Mouse (Mus musculus): Measurements from ENCODE around the gene Gm20388. TPM values are rescaled to one million over a fixed set of nuclear protein-coding genes. Genes with fewer than 3 reads are reported as not detected.

Gm20388 gene
- polyA plus RNA-seq, 1 experiment from 2014 or later = not detected

DNA sequence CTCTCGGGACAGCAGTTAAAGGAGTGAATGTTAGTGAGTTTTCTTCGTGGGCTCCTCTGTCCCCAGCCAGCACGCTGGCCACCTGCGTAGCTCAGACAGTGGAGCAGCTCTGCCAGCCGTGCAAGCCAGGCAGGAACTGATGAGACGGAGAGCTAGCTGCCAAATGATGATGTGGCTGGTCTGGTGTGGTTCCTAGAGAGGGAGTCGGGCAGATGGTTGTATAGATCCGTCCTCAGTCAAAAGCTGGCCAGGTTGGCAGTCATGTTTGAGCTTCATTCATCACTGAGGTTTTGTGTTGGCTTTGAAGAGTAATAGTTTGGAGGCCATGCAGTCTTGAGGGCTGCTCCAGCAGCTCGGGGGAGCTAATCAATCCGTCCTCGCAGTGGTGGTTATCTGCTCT lies 3588.3 kb downstream of the Gm20388 start:
- Histone ChIP-seq H3K9ac (no peak overlapping the region), H3K4me3 (replicated peaks) (no peak overlapping the region), H3K9me3 (replicated peaks) (peaks cover 4% of the 10 kb centered on the region; the same call in 1 of the 2 replicates), H3K4me1 (replicated peaks) (peaks cover 7% of the 10 kb centered on the region), H3K4me2 (no peak overlapping the region), H3K27me3 (no peaks in the 10 kb centered on the region), H3K27ac (no peak overlapping the region), H3K36me3 (peaks cover 99% of the 10 kb centered on the region)
- no peak for ATAC-seq (ENCODE audit: low read depth)
- WGBS (ENCODE audit: insufficient replicate concordance) = 73% methylated on average over 11 of the region's 11 CpGs
- no peak for DNase-seq

GRCm38 (mm10) chr8:123499556-123499955 lies 3588.9 kb downstream of the Gm20388 start:
- ATAC-seq (ENCODE audit: low read depth) = no peak
- H3K36me3 ChIP-seq = peaks cover 99% of the 10 kb centered on the region
- H3K9ac ChIP-seq = no peak overlapping the region

DNA sequence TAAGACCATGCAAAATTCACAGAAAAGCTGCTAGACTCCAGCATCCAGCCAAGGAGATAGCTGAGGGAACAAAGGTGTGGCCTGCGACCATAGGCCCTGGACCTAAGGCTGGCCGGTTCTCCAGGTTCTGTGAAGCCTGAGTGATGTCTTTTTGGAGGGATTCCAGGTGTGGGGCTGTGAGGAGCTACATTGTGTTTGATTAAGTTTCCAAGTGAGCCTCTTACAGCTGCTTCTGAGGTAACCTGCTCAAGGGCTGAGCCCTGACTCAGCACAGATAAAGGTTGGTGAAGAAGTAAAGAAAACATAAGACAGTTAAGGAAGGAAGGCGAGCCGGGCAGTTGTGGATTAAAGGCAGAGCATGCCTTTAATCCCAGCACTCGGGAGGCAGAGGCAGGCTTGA lies 3591.6 kb downstream of the Gm20388 start:
- ATAC-seq (ENCODE audit: low read depth) = no peak
- peaks cover 4% of the 10 kb centered on the region; the same call in 1 of the 2 replicates for H3K9me3 ChIP-seq (replicated peaks)
- no peak overlapping the region for H3K4me3 ChIP-seq (replicated peaks)
- peaks cover 100% of the 10 kb centered on the region for H3K36me3 ChIP-seq
- H3K4me1 ChIP-seq (replicated peaks) = peaks cover 7% of the 10 kb centered on the region
- WGBS (ENCODE audit: insufficient replicate concordance) = 79% methylated on average over 5 of the region's 5 CpGs
- no peaks in the 10 kb centered on the region for H3K27me3 ChIP-seq
- H3K4me2 ChIP-seq = no peak overlapping the region
- H3K9ac ChIP-seq = no peak overlapping the region
- H3K27ac ChIP-seq = no peak overlapping the region
- DNase-seq = no peak

More at GRCm38 (mm10) chr8:123499556-123499955, 3588.9 kb downstream of the Gm20388 start:
- Histone ChIP-seq H3K9me3 (replicated peaks) (peaks cover 4% of the 10 kb centered on the region; the same call in 1 of the 2 replicates), H3K4me2 (no peak overlapping the region), H3K4me3 (replicated peaks) (no peak overlapping the region), H3K27me3 (no peaks in the 10 kb centered on the region), H3K4me1 (replicated peaks) (peaks cover 7% of the 10 kb centered on the region), H3K27ac (no peak overlapping the region)
- 90% methylated on average over 11 of the region's 11 CpGs for WGBS (ENCODE audit: insufficient replicate concordance)
- DNase-seq = no peak

GRCm38 (mm10) chr8:123503801-123504467 lies 3593.3 kb downstream of the Gm20388 start:
- Histone ChIP-seq H3K9me3 (replicated peaks) (peaks cover 4% of the 10 kb centered on the region; the same call in 1 of the 2 replicates), H3K27me3 (no peaks in the 10 kb centered on the region), H3K4me3 (replicated peaks) (no peak overlapping the region), H3K4me1 (replicated peaks) (peaks cover 4% of the 10 kb centered on the region), H3K9ac (no peak overlapping the region), H3K4me2 (no peak overlapping the region), H3K36me3 (peaks cover 93% of the 10 kb centered on the region), H3K27ac (no peak overlapping the region)
- ATAC-seq (ENCODE audit: low read depth) (no peak), DNase-seq (no peak)
- 93% methylated on average over 6 of the region's 6 CpGs for WGBS (ENCODE audit: insufficient replicate concordance)

- Histone ChIP-seq H3K36me3 (peaks cover 86% of the 10 kb centered on the region), H3K9ac (no peak overlapping the region), H3K9me3 (replicated peaks) (peaks cover 4% of the 10 kb centered on the region; the same call in 1 of the 2 replicates), H3K27ac (no peak overlapping the region), H3K4me1 (replicated peaks) (no peaks in the 10 kb centered on the region; the same call in 1 of the 2 replicates), H3K4me2 (no peak overlapping the region), H3K4me3 (replicated peaks) (no peak overlapping the region), H3K27me3 (no peaks in the 10 kb centered on the region)
- WGBS (ENCODE audit: insufficient replicate concordance) = 79% methylated on average over 9 of the region's 9 CpGs
- DNase-seq (no peak), ATAC-seq (ENCODE audit: low read depth) (no peak)
Measured at GRCm38 (mm10) chr8:123504591-123505195, 3594.1 kb downstream of the Gm20388 start.

DNA sequence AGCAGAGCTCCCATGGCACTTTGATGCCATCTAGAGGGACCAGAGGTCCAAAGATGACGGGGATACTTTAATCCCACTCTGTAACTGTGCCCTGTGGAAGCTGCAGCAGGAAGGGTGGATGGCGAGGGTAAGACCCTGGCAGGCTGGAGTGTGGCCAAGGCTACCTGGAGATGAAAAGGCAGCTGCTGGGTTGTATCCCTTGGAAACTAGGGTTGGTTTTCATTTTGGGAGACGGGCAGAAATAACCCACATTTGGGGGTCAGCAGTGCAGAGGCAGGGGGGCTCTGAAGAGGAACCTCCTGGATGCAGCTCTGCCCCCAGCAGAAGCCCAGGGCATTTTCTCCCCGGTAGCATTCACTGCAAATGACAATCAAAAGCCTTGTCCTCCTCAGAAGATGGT lies 3594.6 kb downstream of the Gm20388 start:
- WGBS (ENCODE audit: insufficient replicate concordance) = 71% methylated on average over 4 of the region's 4 CpGs
- no peaks in the 10 kb centered on the region for H3K27me3 ChIP-seq
- ATAC-seq (ENCODE audit: low read depth) (no peak), DNase-seq (no peak)
- no peak overlapping the region for H3K27ac ChIP-seq
- no peak overlapping the region for H3K9ac ChIP-seq
- peaks cover 4% of the 10 kb centered on the region; the same call in 1 of the 2 replicates for H3K9me3 ChIP-seq (replicated peaks)
- no peaks in the 10 kb centered on the region; the same call in 1 of the 2 replicates for H3K4me1 ChIP-seq (replicated peaks)
- peaks cover 80% of the 10 kb centered on the region for H3K36me3 ChIP-seq
- H3K4me2 ChIP-seq = no peak overlapping the region
- no peak overlapping the region for H3K4me3 ChIP-seq (replicated peaks)

GRCm38 (mm10) chr8:123505695-123506094 lies 3595.1 kb downstream of the Gm20388 start:
- H3K36me3 ChIP-seq = peaks cover 76% of the 10 kb centered on the region
- H3K9me3 ChIP-seq (replicated peaks) = peaks cover 4% of the 10 kb centered on the region; the same call in 1 of the 2 replicates
- H3K27me3 ChIP-seq = no peaks in the 10 kb centered on the region
- DNase-seq = no peak
- no peak overlapping the region for H3K9ac ChIP-seq
- no peak for ATAC-seq (ENCODE audit: low read depth)
- no peak overlapping the region for H3K4me2 ChIP-seq
- H3K4me3 ChIP-seq (replicated peaks) = no peak overlapping the region
- WGBS (ENCODE audit: insufficient replicate concordance) = 84% methylated on average over 9 of the region's 9 CpGs
- no peak overlapping the region for H3K27ac ChIP-seq
- H3K4me1 ChIP-seq (replicated peaks) = no peaks in the 10 kb centered on the region; the same call in 1 of the 2 replicates

DNA sequence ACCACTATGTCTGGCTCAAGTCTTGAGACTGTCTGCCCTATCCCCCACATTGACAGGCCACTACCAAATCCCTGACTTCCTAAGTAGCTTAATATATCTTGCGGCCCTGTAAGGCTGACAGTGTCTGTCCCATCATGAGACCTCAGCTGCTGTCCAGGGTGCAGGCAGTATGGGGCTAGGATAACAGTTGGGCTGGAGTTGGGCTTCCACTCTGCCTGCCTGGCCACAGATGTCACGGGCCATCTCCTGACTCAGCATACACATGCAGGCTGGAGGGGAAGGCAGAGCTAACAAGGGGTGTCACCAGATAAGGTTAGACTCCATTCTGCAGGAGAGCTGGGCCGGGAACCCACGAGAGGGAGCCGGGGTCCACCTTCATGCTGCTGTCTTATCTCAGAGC lies 3596.5 kb downstream of the Gm20388 start:
- Histone ChIP-seq H3K36me3 (peaks cover 61% of the 10 kb centered on the region), H3K4me2 (no peak overlapping the region), H3K9me3 (replicated peaks) (peaks cover 4% of the 10 kb centered on the region; the same call in 1 of the 2 replicates), H3K9ac (no peak overlapping the region), H3K27ac (no peak overlapping the region), H3K4me1 (replicated peaks) (no peaks in the 10 kb centered on the region; the same call in 1 of the 2 replicates), H3K27me3 (peaks cover under 1% of the 10 kb centered on the region; the same call in 1 of the 2 replicates), H3K4me3 (replicated peaks) (no peak overlapping the region)
- DNase-seq (no peak), ATAC-seq (ENCODE audit: low read depth) (peak; percentile 39)
- WGBS (ENCODE audit: insufficient replicate concordance) = 40% methylated on average over 5 of the region's 5 CpGs

GRCm38 (mm10) chr8:123510819-123511218 lies 3600.2 kb downstream of the Gm20388 start:
- Histone ChIP-seq H3K9me3 (replicated peaks) (no peaks in the 10 kb centered on the region), H3K9ac (no peak overlapping the region), H3K27me3 (peaks cover 37% of the 10 kb centered on the region), H3K27ac (no peak overlapping the region), H3K4me2 (no peak overlapping the region), H3K4me1 (replicated peaks) (peaks cover 11% of the 10 kb centered on the region), H3K36me3 (peaks cover 24% of the 10 kb centered on the region), H3K4me3 (replicated peaks) (no peak overlapping the region)
- no peak for ATAC-seq (ENCODE audit: low read depth)
- 60% methylated on average over 5 of the region's 5 CpGs for WGBS (ENCODE audit: insufficient replicate concordance)
- no peak for DNase-seq

GRCm38 (mm10) chr8:123514136-123514535 lies 3603.5 kb downstream of the Gm20388 start:
- Histone ChIP-seq H3K4me3 (replicated peaks) (peak overlapping the region; percentile 59), H3K27me3 (peaks cover 59% of the 10 kb centered on the region), H3K4me1 (replicated peaks) (peaks cover 17% of the 10 kb centered on the region), H3K9me3 (replicated peaks) (no peaks in the 10 kb centered on the region), H3K4me2 (peak overlapping the region; percentile 77), H3K9ac (no peak overlapping the region), H3K27ac (no peak overlapping the region), H3K36me3 (no peaks in the 10 kb centered on the region)
- 4% methylated on average over 9 of the region's 9 CpGs for WGBS (ENCODE audit: insufficient replicate concordance)
- DNase-seq (no peak), ATAC-seq (ENCODE audit: low read depth) (no peak)

DNA sequence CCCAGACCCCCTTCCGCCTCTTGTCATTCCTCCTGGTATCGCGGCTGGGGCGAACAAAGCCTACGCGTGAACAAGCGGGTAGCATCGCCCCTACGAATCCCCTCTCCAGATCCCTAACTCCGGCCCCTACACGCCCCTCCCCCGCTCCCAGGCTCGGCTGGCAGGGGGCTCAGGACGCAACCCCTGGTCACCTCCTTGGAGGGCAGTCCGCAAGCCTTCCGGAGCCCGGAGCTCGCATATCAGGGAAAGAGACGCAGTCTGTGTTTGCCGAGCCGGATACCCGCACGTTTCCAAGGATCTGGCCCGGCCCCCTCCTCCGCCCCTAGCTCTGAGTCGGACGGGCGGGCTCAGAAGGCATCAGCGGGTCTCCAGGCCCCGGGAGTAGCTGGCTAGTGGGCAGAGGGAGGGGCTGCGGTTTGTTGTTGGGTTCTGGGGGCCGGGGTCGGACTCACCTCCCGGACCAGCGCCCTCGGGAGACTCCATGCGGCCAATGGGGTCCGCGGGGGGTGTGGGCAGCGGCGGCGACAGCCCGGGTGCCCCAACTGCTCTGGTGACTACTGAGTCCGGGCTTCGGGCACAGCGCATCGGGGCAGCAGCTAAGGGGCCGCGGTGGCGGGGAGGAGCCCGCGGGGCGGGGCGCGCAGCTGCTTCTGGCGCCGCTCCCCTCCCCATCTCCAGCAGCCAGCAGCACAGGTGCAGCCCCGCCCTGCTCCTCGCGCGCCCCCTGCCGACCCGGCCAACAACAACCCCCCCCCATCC lies 3604.3 kb downstream of the Gm20388 start, which contains the start of gene Dbndd1:
Gene Dbndd1, minus strand, starts transcription at position 683 of the 759 bp plus-strand sequence.
- H3K27me3 ChIP-seq = peaks cover 59% of the 10 kb centered on the region
- WGBS (ENCODE audit: insufficient replicate concordance) = under 1% methylated on average over 59 of the region's 63 CpGs
- DNase-seq (no peak), ATAC-seq (ENCODE audit: low read depth) (no peak)
- H3K9me3 ChIP-seq (replicated peaks) = no peaks in the 10 kb centered on the region
- peaks cover 24% of the 10 kb centered on the region for H3K4me1 ChIP-seq (replicated peaks)
- H3K9ac ChIP-seq = peak within 1 kb of the TSS; percentile 33; the same call in 1 of the 2 replicates
- peak within 1 kb of the TSS; percentile 59 for H3K4me3 ChIP-seq (replicated peaks)
- no peak within 1 kb of the TSS for H3K27ac ChIP-seq
- H3K4me2 ChIP-seq = peak within 1 kb of the TSS; percentile 77
- H3K36me3 ChIP-seq = no peaks in the 10 kb centered on the region

Measured in liver, embryonic 13.5 days (tissue).